21 mouse cellular contexts compared by ENCODE assay signal in genomic region chr2:152166257-152166656, GRCm38 (mm10). TPM values are rescaled to one million over a fixed set of nuclear protein-coding genes. Genes with fewer than 3 reads are reported as not detected.
A peak's percentile ranks its signal among the peaks of the same experiment; 100 is the strongest.
DNase-seq lines count a peak whose midpoint lies in the region; TF ChIP-seq lines count a peak whose summit lies in the region.
"Had no signal": no experiment of that assay in that cellular context is flagged by ENCODE, and none has a peak within 500 bp of the region (broad histone marks: within the 10 kb centered on the region; RNA-seq: fewer than 3 reads in every experiment).

No protein-coding gene starts in this region.

- H3K4me1 ChIP-seq in heart, embryonic 10.5 days: peaks cover 7% of the 10 kb centered on the region; the same call in 1 of the 2 replicates
- H3K4me1 ChIP-seq in heart, adult 2 months (ENCODE audit: control insufficient read depth, insufficient read depth, low read length): peaks cover 6% of the 10 kb centered on the region

- H3K9ac ChIP-seq in heart, adult 2 months (ENCODE audit: low read depth, low read length): no peak overlapping the region

- H3K4me3 ChIP-seq in heart, embryonic 10.5 days: no peak overlapping the region
- H3K4me3 ChIP-seq in heart, adult 2 months: no peak overlapping the region

- H3K36me3 ChIP-seq in heart, embryonic 10.5 days: no peaks in the 10 kb centered on the region
- peaks cover 3% of the 10 kb centered on the region; the same call in 1 of the 2 replicates for H3K36me3 ChIP-seq in heart, adult 2 months (ENCODE audit: control insufficient read depth, insufficient read depth, low read length)
- H3K36me3 ChIP-seq: G1E had no signal

- peak; percentile 57 for DNase-seq in heart, adult 11 months
- no peak for DNase-seq in heart, postnatal 36 days
- peak; percentile 58 for DNase-seq in heart, embryonic 10.5 days (ENCODE audit: low spot score)
- DNase-seq in heart, adult 2 months: no peak
- DNase-seq: adrenal gland, adult 2 months; adrenal gland, adult 8-10 months; adrenal gland, postnatal 10 days; adrenal gland, postnatal 14 days; adrenal gland, postnatal 25 days; adrenal gland, postnatal 36 days; B cell, adult 2 months; cerebellum, adult 11 months; cerebellum, adult 11-12 months; cerebellum, adult 18-20 months had no signal

- TF ChIP-seq POLR2A in heart, adult 2 months (IDR thresholded peaks at IDR 0.05; ENCODE audit: insufficient read depth, low read depth, low read length): no peak

- TF ChIP-seq EP300 in heart, adult 2 months (IDR thresholded peaks at IDR 0.05; ENCODE audit: insufficient read depth, low read depth, low read length): no peak

- 82% methylated on average over 6 of the region's 6 CpGs for WGBS in heart, embryonic 10.5 days
- 92% methylated on average over 6 of the region's 6 CpGs for WGBS in heart, adult 2 months

- no peak overlapping the region for H3K27ac ChIP-seq in heart, embryonic 10.5 days
- H3K27ac ChIP-seq in heart, adult 2 months: no peak overlapping the region

- intact Hi-C loops in heart, postnatal 36 days (cut with DNase I): no loop called here
- intact Hi-C loops in heart, adult 2 months (cut with DNase I): no loop called here

- TF ChIP-seq CTCF in heart, adult 2 months (IDR thresholded peaks at IDR 0.05): no peak

- H3K9me3 ChIP-seq in heart, embryonic 10.5 days: no peaks in the 10 kb centered on the region
- H3K9me3 ChIP-seq: G1E had no signal

- no peaks in the 10 kb centered on the region for H3K27me3 ChIP-seq in heart, embryonic 10.5 days (ENCODE audit: insufficient read depth, poor library complexity, severe bottlenecking)
- H3K27me3 ChIP-seq in heart, adult 2 months (ENCODE audit: control insufficient read depth, insufficient read depth, low read length): no peaks in the 10 kb centered on the region

- H3K79me2 ChIP-seq in heart, adult 2 months (replicated peaks; ENCODE audit: control insufficient read depth, insufficient read depth, low read length): no peaks in the 10 kb centered on the region

RNA-seq across cellular contexts. Expression of gene Tcf15, which starts 22.9 kb away (rescaled TPM):
- 10 to 100 TPM; 39.7 to 50.1 TPM for total RNA-seq in heart, postnatal 36 days (2021)
- polyA plus RNA-seq in heart, embryonic 10.5 days (2016; fragmentation: Nextera tagmentation; extraction: Ambion mirVana): 1.9 and 7.2 TPM in 2 replicates
- total RNA-seq in heart, adult 2 months (2021): 10 to 100 TPM; 26.7 to 32.1 TPM
- 21.2 and 25.9 TPM in 2 replicates for polyA plus RNA-seq in heart, adult 2 months (2012; rRNA removed)
- total RNA-seq: CH12.LX, G1E, MEL had no signal
- polyA plus RNA-seq: activated CD4-positive, CD25-positive, alpha-beta regulatory T cell, adult 4 months; C2C12; CD4-positive, CD25-positive, alpha-beta regulatory T cell, adult 4 months; G1E; Patski had no signal

Comparison
In these comparisons a context has a peak if more than half of its experiments do, and no peak if none do; other contexts are left out.
1. DNase-seq: peak in heart, adult 11 months (single experiment) and heart, embryonic 10.5 days (single experiment); none in heart, postnatal 36 days (0 of 2) and heart, adult 2 months (0 of 2).